Mouse (Mus musculus) heart, adult 2 months (tissue): ENCODE results near the gene Tnp1. TPM values are rescaled to one million over a fixed set of nuclear protein-coding genes. Genes with fewer than 3 reads are reported as not detected.

Experiments used
- DNase-seq, 2 experiments: peaks; one replicate each; pipeline ENCODE4 v3.0.0; 2021
- H3K27ac ChIP-seq: fragments of 200-600 bp; 2 replicates; pipeline ENCODE4 v1.8.1; 2022
- H3K27me3 ChIP-seq: fragments of 200-500 bp; 2 replicates; pipeline ENCODE4 v1.6.1; 2012; ENCODE audit warnings: mild to moderate bottlenecking, low read length, inconsistent platforms, mixed read lengths; ENCODE audit not compliant: control insufficient read depth, insufficient read depth
- H3K36me3 ChIP-seq: fragments of 200-500 bp; 2 replicates; pipeline ENCODE4 v1.6.1; 2012; ENCODE audit warnings: low read length, inconsistent platforms; ENCODE audit not compliant: control insufficient read depth, insufficient read depth
- H3K4me1 ChIP-seq: fragments of 200-500 bp; 2 replicates; pipeline ENCODE4 v1.6.1; 2011; ENCODE audit warnings: low read length; ENCODE audit not compliant: control insufficient read depth, insufficient read depth
- H3K4me3 ChIP-seq: fragments of 200-600 bp; 2 replicates; pipeline ENCODE4 v1.8.1; 2022
- H3K79me2 ChIP-seq: fragments of 200-500 bp; replicated peaks from 2 replicates; pipeline ENCODE4 v1.6.1; 2012; ENCODE audit warnings: mild to moderate bottlenecking, inconsistent platforms, low read length, moderate library complexity, mixed read lengths; ENCODE audit not compliant: control insufficient read depth, insufficient read depth
- H3K9ac ChIP-seq: fragments of 200-500 bp; 2 replicates; pipeline ENCODE4 v1.6.1; 2012; ENCODE audit warnings: low read depth, mild to moderate bottlenecking, control low read depth, inconsistent platforms, low read length, mixed read lengths
- CTCF ChIP-seq: fragments of 200-600 bp; IDR thresholded peaks from 2 replicates; pipeline ENCODE4 v1.8.1; 2022; ENCODE audit warnings: antibody characterized with exemption, mild to moderate bottlenecking, moderate library complexity
- EP300 ChIP-seq: fragments of 200-500 bp; IDR thresholded peaks from 2 replicates; pipeline ENCODE4 v1.6.1; 2011; ENCODE audit warnings: low read depth, low read length, control low read depth; ENCODE audit not compliant: insufficient read depth
- POLR2A ChIP-seq: fragments of 200-500 bp; IDR thresholded peaks from 2 replicates; pipeline ENCODE4 v1.6.1; 2011; ENCODE audit warnings: mild to moderate bottlenecking, low read depth, low read length, control low read depth; ENCODE audit not compliant: insufficient read depth
- WGBS: fragments of 180-500 bp; shearing (Covaris S2); methylation state at CpG from one replicate; pipeline ENCODE4 v1.1.7; 2018; 5-methylcytosine and 5-hydroxymethylcytosine counted together
- intact Hi-C: fragments of 180-260 bp; cut with DNase I; formaldehyde crosslinking; loops from one replicate; pipeline ENCODE4 v1.15.1; 2025
- polyA plus RNA-seq: library from polyadenylated mRNA; depleted of rRNA; stranded (reverse); fragments of >200 nt; gene quantifications from 2 replicates; pipeline ENCODE4 v1.2.3, GENCODE M21; 2012
- total RNA-seq, 2 experiments: library from RNA; stranded (reverse); gene quantifications; 2 replicates each; pipeline ENCODE4 v1.2.3; 2021

Gene Tnp1
- total and polyA plus RNA-seq, 3 experiments = 1.1 TPM; not detected in 2

- no peaks in the 10 kb centered on the region for H3K36me3 ChIP-seq
- H3K4me1 ChIP-seq = no peaks in the 10 kb centered on the region
- intact Hi-C loops = no loop called here
- H3K9ac ChIP-seq = no peak overlapping the region
- DNase-seq = no peak
- WGBS = 81% methylated on average over 6 of the region's 6 CpGs
- H3K79me2 ChIP-seq = no peaks in the 10 kb centered on the region
- no peak overlapping the region for H3K4me3 ChIP-seq
- H3K27me3 ChIP-seq = no peaks in the 10 kb centered on the region
- H3K27ac ChIP-seq = no peak overlapping the region
- TF ChIP-seq EP300 = no peak
- no peak for TF ChIP-seq POLR2A
- TF ChIP-seq CTCF = no peak
These were observed 39.5 kb upstream of the Tnp1 start for GRCm38 (mm10) chr1:73055206-73055605.

- H3K27me3 ChIP-seq = no peaks in the 10 kb centered on the region
- no peaks in the 10 kb centered on the region for H3K4me1 ChIP-seq
- H3K9ac ChIP-seq = no peak overlapping the region
- no peaks in the 10 kb centered on the region for H3K79me2 ChIP-seq
- no peak for DNase-seq
- TF ChIP-seq EP300 (no peak), POLR2A (no peak), CTCF (no peak)
- no peak overlapping the region for H3K27ac ChIP-seq
- intact Hi-C loops = no loop called here
- no peaks in the 10 kb centered on the region for H3K36me3 ChIP-seq
- no peak overlapping the region for H3K4me3 ChIP-seq
- WGBS = 82% methylated on average over 9 of the region's 9 CpGs
These were observed 38.0 kb upstream of the Tnp1 start for GRCm38 (mm10) chr1:73053545-73054326.

GRCm38 (mm10) chr1:73046896-73047672 lies 31.4 kb upstream of the Tnp1 start:
- no peak overlapping the region for H3K9ac ChIP-seq
- no peaks in the 10 kb centered on the region for H3K4me1 ChIP-seq
- H3K36me3 ChIP-seq = no peaks in the 10 kb centered on the region
- no peak overlapping the region for H3K4me3 ChIP-seq
- no peaks in the 10 kb centered on the region for H3K79me2 ChIP-seq
- no peak overlapping the region for H3K27ac ChIP-seq
- TF ChIP-seq CTCF (no peak), EP300 (no peak), POLR2A (no peak)
- no peak for DNase-seq
- 78% methylated on average over 6 of the region's 6 CpGs for WGBS
- no peaks in the 10 kb centered on the region for H3K27me3 ChIP-seq
- intact Hi-C loops = loop anchor here (5.0 kb wide), 1 partner anchor 60 kb away; no protein-coding TSS in a partner anchor

- 66% methylated on average over 9 of the region's 9 CpGs for WGBS
- DNase-seq = no peak
- no peak overlapping the region for H3K27ac ChIP-seq
- intact Hi-C loops = loop anchor here (5.0 kb wide), 1 partner anchor 61 kb away; no protein-coding TSS in a partner anchor
- H3K27me3 ChIP-seq = no peaks in the 10 kb centered on the region
- no peaks in the 10 kb centered on the region for H3K4me1 ChIP-seq
- no peak overlapping the region for H3K4me3 ChIP-seq
- no peaks in the 10 kb centered on the region for H3K79me2 ChIP-seq
- no peak overlapping the region for H3K9ac ChIP-seq
- no peaks in the 10 kb centered on the region for H3K36me3 ChIP-seq
- no peak for TF ChIP-seq POLR2A
These were observed 30.4 kb upstream of the Tnp1 start for GRCm38 (mm10) chr1:73045948-73046685.

GRCm38 (mm10) chr1:73043671-73044070 lies 28.0 kb upstream of the Tnp1 start:
- DNase-seq = peak; percentile 38 to 67
- 48% methylated on average over 10 of the region's 10 CpGs for WGBS
- intact Hi-C loops = loop anchor here (5.0 kb wide), 1 partner anchor 166 kb away; no protein-coding TSS in a partner anchor
- H3K4me1 ChIP-seq = peaks cover 1% of the 10 kb centered on the region; the same call in 1 of the 2 replicates
- H3K27me3 ChIP-seq = no peaks in the 10 kb centered on the region
- no peak overlapping the region for H3K4me3 ChIP-seq
- TF ChIP-seq EP300 (peak; percentile 77), CTCF (no peak), POLR2A (no peak)
- no peak overlapping the region for H3K9ac ChIP-seq
- no peaks in the 10 kb centered on the region for H3K79me2 ChIP-seq
- peak overlapping the region; percentile 49; the same call in 1 of the 2 replicates for H3K27ac ChIP-seq
- H3K36me3 ChIP-seq = no peaks in the 10 kb centered on the region
